Mouse (Mus musculus) CH12.LX (cell line): ENCODE measurements around the gene Prrx1. TPM values are rescaled to one million over a fixed set of nuclear protein-coding genes. Genes with fewer than 3 reads are reported as not detected.

Experiments
- DNase-seq: peaks from one replicate; pipeline ENCODE4 v3.0.0-alpha.2; 2013; ENCODE audit errors: extremely low read depth
- H3K27ac ChIP-seq: 2 replicates; pipeline ENCODE4 v1.5.1; 2012; ENCODE audit warnings: low read depth, mild to moderate bottlenecking, control low read depth, moderate library complexity; ENCODE audit not compliant: insufficient read depth
- H3K27me3 ChIP-seq: replicated peaks from 2 replicates; pipeline ENCODE3; 2012; ENCODE audit warnings: inconsistent platforms
- H3K36me3 ChIP-seq, 2 experiments: replicated peaks in 1 of 2; 2 replicates each; pipeline versions ENCODE3 to v1.6.1; 2012; ENCODE audit warnings: inconsistent platforms in 1 of 2, low read length in 1 of 2, mild to moderate bottlenecking in 1 of 2, mixed read lengths in 1 of 2, moderate library complexity in 1 of 2; ENCODE audit not compliant: control insufficient read depth in 1 of 2, insufficient read depth in 1 of 2
- H3K4me1 ChIP-seq, 2 experiments: 2 replicates each; pipeline ENCODE4 v1.6.1; 2012; ENCODE audit warnings: inconsistent platforms in 1 of 2, moderate library complexity in 1 of 2; ENCODE audit not compliant: insufficient read depth in 2 of 2, control insufficient read depth in 1 of 2
- H3K4me2 ChIP-seq: 2 replicates; pipeline ENCODE4 v1.6.1; 2012; ENCODE audit warnings: low read depth, mild to moderate bottlenecking, control low read depth; ENCODE audit not compliant: poor library complexity, insufficient read depth, severe bottlenecking
- H3K4me3 ChIP-seq, 3 experiments: fragments of 150-350 bp in 1 of 3; sonication (generic) in 1 of 3; replicated peaks in 1 of 3; 2 replicates each; pipeline versions ENCODE3 to v1.5.1; 2011 to 2012; ENCODE audit warnings: low read depth in 2 of 3, low read length in 2 of 3, mild to moderate bottlenecking in 2 of 3, moderate library complexity in 2 of 3, control low read depth in 1 of 3, improper control_type of control experiment in 1 of 3, inconsistent platforms in 1 of 3, mixed read lengths in 1 of 3; ENCODE audit not compliant: poor library complexity in 1 of 3
- H3K79me2 ChIP-seq: replicated peaks from 2 replicates; pipeline ENCODE4 v1.6.1; 2012; ENCODE audit warnings: mild to moderate bottlenecking, moderate library complexity; ENCODE audit not compliant: control insufficient read depth, poor library complexity, insufficient read depth, severe bottlenecking; ENCODE audit errors: extremely low read depth
- H3K9ac ChIP-seq: 2 replicates; pipeline ENCODE4 v1.6.1; 2012; ENCODE audit warnings: low read depth, mild to moderate bottlenecking, control low read depth, moderate library complexity; ENCODE audit not compliant: insufficient read depth
- H3K9me3 ChIP-seq: replicated peaks from 2 replicates; pipeline ENCODE3; 2012; ENCODE audit warnings: low read length, inconsistent platforms, mixed read lengths
- BHLHE40 ChIP-seq: IDR thresholded peaks from 2 replicates; pipeline ENCODE4 v1.6.1; 2011; ENCODE audit warnings: mild to moderate bottlenecking, low read depth, low read length, improper control_type of control experiment
- CHD2 ChIP-seq: IDR thresholded peaks from 2 replicates; pipeline ENCODE4 v1.6.1; 2011; ENCODE audit warnings: low read length, improper control_type of control experiment
- CTCF ChIP-seq, 2 experiments: IDR thresholded peaks in 1 of 2; conservative IDR thresholded peaks in 1 of 2; 2 replicates each; pipeline ENCODE4 v1.5.1; 2011 to 2012; ENCODE audit warnings: low read depth in 2 of 2, low read length in 2 of 2, improper control_type of control experiment in 1 of 2, inconsistent platforms in 1 of 2, mild to moderate bottlenecking in 1 of 2, moderate library complexity in 1 of 2
- EP300 ChIP-seq: IDR thresholded peaks from 2 replicates; pipeline ENCODE4 v1.6.1; 2011; ENCODE audit warnings: low read length, improper control_type of control experiment
- IRF4 ChIP-seq: IDR thresholded peaks from 2 replicates; pipeline ENCODE4 v1.6.1; 2014; ENCODE audit warnings: low read depth, mild to moderate bottlenecking, inconsistent platforms, low read length, improper control_type of control experiment
- JUN ChIP-seq: IDR thresholded peaks from 2 replicates; pipeline ENCODE4 v1.6.1; 2011; ENCODE audit warnings: low read depth, mild to moderate bottlenecking, low read length, improper control_type of control experiment, moderate library complexity; ENCODE audit not compliant: insufficient read depth
- KAT2A ChIP-seq: IDR thresholded peaks from 2 replicates; pipeline ENCODE4 v1.6.1; 2012; ENCODE audit warnings: low read length, improper control_type of control experiment, inconsistent platforms; ENCODE audit not compliant: insufficient replicate concordance
- MAZ ChIP-seq: IDR thresholded peaks from 2 replicates; pipeline ENCODE4 v1.6.1; 2012; ENCODE audit warnings: low read depth, mild to moderate bottlenecking, inconsistent platforms, low read length, improper control_type of control experiment, moderate library complexity
- NELFE ChIP-seq: IDR thresholded peaks from 2 replicates; pipeline ENCODE4 v1.6.1; 2011; ENCODE audit warnings: low read depth, low read length, improper control_type of control experiment
- SIN3A ChIP-seq: IDR thresholded peaks from 2 replicates; pipeline ENCODE4 v1.6.1; 2012; ENCODE audit warnings: low read length, improper control_type of control experiment, inconsistent platforms
- UBTF ChIP-seq: IDR thresholded peaks from 2 replicates; pipeline ENCODE4 v1.6.1; 2012; ENCODE audit warnings: low read depth, mild to moderate bottlenecking, inconsistent platforms, low read length, improper control_type of control experiment, moderate library complexity
- USF1 ChIP-seq: IDR thresholded peaks from 2 replicates; pipeline ENCODE4 v1.6.1; 2014; ENCODE audit warnings: low read depth, mild to moderate bottlenecking, inconsistent platforms, low read length, improper control_type of control experiment
- USF2 ChIP-seq: conservative IDR thresholded peaks from 2 replicates; pipeline ENCODE4 v1.6.1; 2011; ENCODE audit warnings: low read depth, low read length, improper control_type of control experiment
- ZC3H11A ChIP-seq: IDR thresholded peaks from 2 replicates; pipeline ENCODE4 v1.6.1; 2012; ENCODE audit warnings: low read depth, mild to moderate bottlenecking, inconsistent platforms, low read length, improper control_type of control experiment
- dilution Hi-C: fragments of 300-500 bp; cut with MboI; formaldehyde crosslinking; loops from 2 replicates; pipeline ENCODE4 v1.14.3; 2020; ENCODE audit warnings: low sequenced_read_pairs; ENCODE audit not compliant: extremely low pct_unique_long_range_greater_than_20kb, extremely low pct_ligation_motif_present
- in situ Hi-C: fragments of 300-500 bp; cut with MboI; formaldehyde crosslinking; loops from 3 replicates; pipeline ENCODE4 v1.14.3; 2019; ENCODE audit warnings: low sequenced_read_pairs, low pct_ligation_motif_present, low pct_unique_long_range_greater_than_20kb, mixed read lengths
- polyA plus RNA-seq: library from polyadenylated mRNA; unstranded; fragments of >175 nt; gene quantifications from 2 replicates; pipeline ENCODE4 v1.2.1, GENCODE M21; 2012; ENCODE audit warnings: low read depth; ENCODE audit not compliant: insufficient read length
- total RNA-seq, 2 experiments: library from RNA; depleted of rRNA; stranded (reverse); fragments of 300-350 nt in 1 of 2; fragments of >200 nt in 1 of 2; gene quantifications; 2 replicates each; pipeline ENCODE4 v1.2.3; 2012 to 2014

Gene Prrx1
- total and polyA plus RNA-seq, 3 experiments, result not detected

- Histone ChIP-seq H3K27ac (no peak overlapping the region), H3K4me3 (no peak overlapping the region), H3K9ac (no peak overlapping the region), H3K27me3 (no peaks in the 10 kb centered on the region), H3K4me1 (peaks cover 0 to 8% of the 10 kb centered on the region in 2 experiments; a peak in 2 of 4 replicates), H3K9me3 (no peaks in the 10 kb centered on the region), H3K79me2 (no peaks in the 10 kb centered on the region), H3K36me3 (no peaks in the 10 kb centered on the region), H3K4me2 (no peak overlapping the region)
- DNase-seq, result no peak
- dilution Hi-C loops (no loop called here), in situ Hi-C loops (no loop called here)
- no peak for TF ChIP-seq EP300
- TF ChIP-seq IRF4, result no peak
- no peak for TF ChIP-seq USF1
- no peak for TF ChIP-seq CHD2
- TF ChIP-seq USF2, result no peak
- TF ChIP-seq ZC3H11A, result no peak
These were observed 31.9 kb downstream of the Prrx1 start for GRCm38 (mm10) chr1:163281450-163282198.

GRCm38 (mm10) chr1:163280842-163281122 is 32.7 kb downstream of the Prrx1 start:
- H3K9ac ChIP-seq, result no peak overlapping the region
- in situ Hi-C loops (no loop called here), dilution Hi-C loops (no loop called here)
- H3K4me3 ChIP-seq, result no peak overlapping the region
- H3K4me2 ChIP-seq, result no peak overlapping the region
- no peaks in the 10 kb centered on the region for H3K9me3 ChIP-seq
- DNase-seq, result no peak
- H3K36me3 ChIP-seq, result no peaks in the 10 kb centered on the region
- H3K27ac ChIP-seq, result no peak overlapping the region
- H3K79me2 ChIP-seq, result no peaks in the 10 kb centered on the region
- no peaks in the 10 kb centered on the region for H3K27me3 ChIP-seq
- TF ChIP-seq UBTF (no peak), KAT2A (no peak), BHLHE40 (no peak), CHD2 (no peak), EP300 (no peak), SIN3A (no peak), CTCF (conservative IDR thresholded peaks at IDR 0.05 in 1 of 2, IDR thresholded peaks at IDR 0.05 in 1 of 2; ENCODE audit: low read depth in 2 of 2, low read length in 2 of 2) (no peak), NELFE (no peak), JUN (no peak), MAZ (no peak), IRF4 (no peak)
- peaks cover 0 to 8% of the 10 kb centered on the region in 2 experiments; a peak in 2 of 4 replicates for H3K4me1 ChIP-seq
